Mouse (Mus musculus) spleen, adult 2 months (tissue): Measurements from ENCODE around the gene Pigb. TPM values are rescaled to one million over a fixed set of nuclear protein-coding genes. Genes with fewer than 3 reads are reported as not detected.

Experiments used
- DNase-seq, 2 experiments: peaks; one replicate each; pipeline versions ENCODE4 v3.0.0 to v3.0.0-alpha.2; 2012 to 2021; ENCODE audit warnings: low spot score in 2 of 2, low read depth in 1 of 2
- H3K27ac ChIP-seq: fragments of 200-500 bp; 2 replicates; pipeline ENCODE4 v1.5.1; 2012; ENCODE audit warnings: low read length, inconsistent platforms; ENCODE audit not compliant: insufficient read depth
- H3K27me3 ChIP-seq: fragments of 200-500 bp; 2 replicates; pipeline ENCODE4 v1.6.1; 2012; ENCODE audit warnings: mild to moderate bottlenecking, moderate library complexity, low read length, inconsistent platforms; ENCODE audit not compliant: control insufficient read depth, insufficient read depth
- H3K36me3 ChIP-seq: fragments of 200-500 bp; 2 replicates; pipeline ENCODE4 v1.6.1; 2012; ENCODE audit warnings: mild to moderate bottlenecking, low read length, inconsistent platforms; ENCODE audit not compliant: control insufficient read depth, insufficient read depth
- H3K4me1 ChIP-seq: fragments of 200-500 bp; 2 replicates; pipeline ENCODE4 v1.6.1; 2011; ENCODE audit warnings: inconsistent platforms; ENCODE audit not compliant: control insufficient read depth, insufficient read depth, insufficient read length
- H3K4me3 ChIP-seq: fragments of 200-500 bp; 2 replicates; pipeline ENCODE4 v1.5.1; 2011; ENCODE audit warnings: mild to moderate bottlenecking, inconsistent platforms; ENCODE audit not compliant: insufficient read depth, insufficient read length; ENCODE audit errors: extremely low read depth
- CTCF ChIP-seq: fragments of 200-500 bp; IDR thresholded peaks from 2 replicates; pipeline ENCODE4 v1.5.1; 2011; ENCODE audit warnings: mild to moderate bottlenecking, inconsistent platforms; ENCODE audit not compliant: insufficient read depth, insufficient read length, insufficient replicate concordance; ENCODE audit errors: extremely low read depth
- POLR2A ChIP-seq: fragments of 200-500 bp; IDR thresholded peaks from 2 replicates; pipeline ENCODE4 v1.6.1; 2011; ENCODE audit warnings: low read depth, low read length, inconsistent platforms
- WGBS: fragments of 180-500 bp; shearing (Covaris S2); methylation state at CpG from one replicate; pipeline ENCODE4 v1.1.7; 2018; 5-methylcytosine and 5-hydroxymethylcytosine counted together
- polyA plus RNA-seq: library from polyadenylated mRNA; depleted of rRNA; stranded (reverse); fragments of >200 nt; gene quantifications from 2 replicates; pipeline ENCODE4 v1.2.3, GENCODE M21; 2012

Gene Pigb
- polyA plus RNA-seq, 1 experiment, result 6.8 TPM

DNA sequence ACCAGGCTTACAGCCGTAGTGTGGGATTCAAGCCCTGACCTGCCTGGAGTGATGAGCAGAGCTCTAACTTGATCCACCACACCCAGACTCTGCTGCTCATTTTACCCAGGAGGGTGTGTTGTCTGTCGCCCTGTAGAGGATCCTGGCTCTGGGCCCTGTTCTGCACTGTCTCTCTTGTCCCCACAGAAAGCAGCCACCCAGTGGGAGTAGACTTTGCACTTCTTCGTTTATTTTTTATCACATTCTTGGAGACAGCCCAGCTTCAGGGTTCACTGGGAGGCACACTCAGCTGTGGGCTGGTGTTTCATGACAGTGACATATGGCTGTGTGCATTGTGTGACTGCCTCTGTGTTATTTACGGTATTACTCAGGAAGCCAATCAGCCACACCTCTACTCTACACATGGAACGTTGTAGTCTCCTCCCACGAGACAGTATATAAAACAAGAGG is 28.1 kb upstream of the Pigb start:
- no peak for DNase-seq
- Histone ChIP-seq H3K27me3 (no peaks in the 10 kb centered on the region), H3K4me3 (no peak overlapping the region), H3K4me1 (no peaks in the 10 kb centered on the region; the same call in 1 of the 2 replicates), H3K27ac (no peak overlapping the region), H3K36me3 (no peaks in the 10 kb centered on the region)
- TF ChIP-seq CTCF (no peak), POLR2A (no peak)
- WGBS, result 39% methylated on average over 6 of the region's 6 CpGs

DNA sequence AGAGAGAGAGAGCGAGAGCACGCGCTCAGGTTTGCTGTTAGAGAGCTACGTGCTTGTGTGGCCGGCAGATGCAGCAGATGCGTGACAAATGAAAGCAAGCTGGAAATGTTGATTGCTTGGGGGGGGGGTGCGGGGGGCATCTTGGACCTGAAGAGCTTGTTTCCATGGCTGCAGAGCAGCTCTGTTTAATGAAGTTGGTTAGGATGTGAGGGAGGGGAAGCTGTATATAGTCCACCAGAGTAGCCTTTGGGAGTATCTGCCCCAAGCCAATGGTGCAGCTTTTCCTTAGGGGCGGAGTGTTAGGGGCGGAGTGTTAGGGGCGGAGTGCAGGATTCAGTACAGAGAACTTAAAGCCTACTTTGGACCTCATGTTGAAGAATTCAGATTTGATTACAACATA is 26.9 kb upstream of the Pigb start:
- Histone ChIP-seq H3K4me1 (no peaks in the 10 kb centered on the region), H3K36me3 (no peaks in the 10 kb centered on the region), H3K27me3 (no peaks in the 10 kb centered on the region), H3K4me3 (no peak overlapping the region), H3K27ac (no peak overlapping the region)
- TF ChIP-seq CTCF (no peak), POLR2A (no peak)
- DNase-seq, result no peak
- 87% methylated on average over 10 of the region's 10 CpGs for WGBS

DNA sequence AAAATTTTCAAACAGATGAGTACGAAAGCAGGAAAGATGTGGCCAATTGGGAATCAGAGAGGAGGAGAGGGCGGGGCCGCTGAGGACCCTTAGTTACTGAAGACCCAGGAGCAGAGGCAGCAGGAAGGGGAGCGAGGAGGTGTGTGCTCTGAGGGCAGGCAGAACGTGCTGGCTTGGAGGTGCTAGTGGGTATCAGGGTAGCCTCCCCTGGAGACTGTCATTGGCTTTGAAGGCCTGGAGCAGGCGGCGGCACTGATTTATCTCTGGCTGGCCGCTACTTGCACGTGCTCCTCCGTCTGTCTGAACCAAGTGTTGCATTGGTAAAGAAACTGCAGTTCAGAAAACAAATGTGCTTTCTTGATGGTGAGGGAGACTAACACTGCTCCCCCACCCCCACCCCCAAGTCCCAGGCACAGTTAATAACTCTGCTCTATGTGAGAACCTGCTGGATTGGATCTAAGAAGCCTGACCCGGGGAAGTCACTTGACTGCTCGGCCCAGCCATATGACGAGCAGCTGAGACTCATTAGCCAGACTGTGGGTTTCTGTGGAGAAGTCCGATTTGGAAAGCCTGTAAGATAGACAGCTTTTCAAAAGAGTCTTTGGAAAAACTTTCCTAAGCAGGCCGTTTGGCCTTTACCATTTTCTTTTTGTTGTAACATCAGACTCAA is 23.6 kb upstream of the Pigb start:
- no peak for TF ChIP-seq CTCF
- TF ChIP-seq POLR2A, result no peak
- H3K4me3 ChIP-seq, result no peak overlapping the region
- H3K27ac ChIP-seq, result no peak overlapping the region
- H3K36me3 ChIP-seq, result no peaks in the 10 kb centered on the region
- H3K27me3 ChIP-seq, result no peaks in the 10 kb centered on the region
- no peaks in the 10 kb centered on the region for H3K4me1 ChIP-seq
- DNase-seq, result no peak
- 85% methylated on average over 15 of the region's 15 CpGs for WGBS

DNA sequence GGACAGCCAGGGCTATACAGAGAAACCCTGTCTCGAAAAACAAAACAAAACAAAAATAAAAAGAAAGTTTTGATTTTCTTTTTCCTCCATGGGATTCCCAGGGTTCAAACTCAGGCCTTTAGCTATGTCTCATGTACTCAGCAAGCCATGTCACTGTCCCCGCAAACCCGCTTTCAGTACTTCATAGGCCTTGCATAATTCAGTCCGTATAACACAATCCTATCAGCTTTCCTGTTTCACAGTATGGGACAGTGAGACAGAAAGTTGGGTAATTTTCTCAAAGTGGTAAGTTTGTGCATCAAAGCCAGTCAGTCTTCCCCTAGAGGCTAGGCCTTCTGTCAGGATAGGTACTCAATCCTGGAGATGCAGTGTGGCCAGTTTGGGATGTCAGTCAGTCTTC is 19.0 kb upstream of the Pigb start:
- no peak for DNase-seq
- Histone ChIP-seq H3K27ac (no peak overlapping the region), H3K4me1 (no peaks in the 10 kb centered on the region; the same call in 1 of the 2 replicates), H3K36me3 (no peaks in the 10 kb centered on the region), H3K27me3 (no peaks in the 10 kb centered on the region), H3K4me3 (no peak overlapping the region)
- 95% methylated on average over 4 of the region's 4 CpGs for WGBS
- no peak for TF ChIP-seq CTCF

DNA sequence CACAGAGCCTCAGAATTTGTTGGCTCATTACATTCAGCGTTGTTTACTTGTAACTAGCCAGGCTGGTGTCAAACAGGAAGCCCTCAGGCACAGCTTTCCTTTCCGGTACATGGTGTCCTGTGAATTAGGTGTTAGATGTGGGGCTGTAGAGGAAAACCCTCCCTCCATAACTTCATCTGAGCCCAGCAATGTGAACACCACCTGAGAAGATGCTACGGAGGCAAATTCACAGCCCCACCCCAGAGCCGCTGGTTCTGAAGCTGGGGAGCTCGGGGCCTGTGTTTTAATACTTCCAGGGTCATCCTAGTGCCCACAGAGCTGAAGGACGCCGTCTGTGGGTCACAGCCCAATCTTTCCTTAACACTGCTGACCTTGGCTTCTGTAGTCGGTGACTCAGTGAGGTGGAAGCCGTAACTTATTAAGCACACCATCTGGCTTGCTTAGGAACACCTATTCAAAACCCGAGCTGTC is 15.3 kb upstream of the Pigb start:
- no peak for TF ChIP-seq POLR2A
- no peak for TF ChIP-seq CTCF
- Histone ChIP-seq H3K4me1 (no peaks in the 10 kb centered on the region; the same call in 1 of the 2 replicates), H3K36me3 (no peaks in the 10 kb centered on the region; the same call in 1 of the 2 replicates), H3K27ac (peak overlapping the region; percentile 47; the same call in 1 of the 2 replicates), H3K27me3 (no peaks in the 10 kb centered on the region), H3K4me3 (no peak overlapping the region)
- DNase-seq, result no peak
- 71% methylated on average over 10 of the region's 10 CpGs for WGBS

DNA sequence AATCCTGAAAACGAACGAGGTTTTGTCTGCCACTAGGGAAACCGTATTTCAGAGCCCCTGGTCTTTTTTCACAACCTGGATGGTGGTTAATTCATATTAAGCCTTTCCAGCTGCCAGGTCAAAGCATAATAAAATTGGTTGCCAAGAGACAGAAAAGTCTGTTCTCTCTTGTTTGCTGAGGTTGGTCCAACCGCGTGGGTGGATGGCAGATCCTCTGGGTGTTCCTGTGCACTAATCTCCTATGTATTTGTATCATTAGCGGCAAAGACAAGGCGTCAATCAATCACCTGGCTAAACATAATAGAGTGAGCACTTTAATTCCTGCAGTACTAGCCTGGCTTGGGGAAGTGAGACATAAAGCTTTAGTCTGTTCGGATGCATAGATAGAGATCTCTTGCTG is 10.4 kb upstream of the Pigb start:
- peaks cover 2% of the 10 kb centered on the region; the same call in 1 of the 2 replicates for H3K4me1 ChIP-seq
- 63% methylated on average over 8 of the region's 8 CpGs for WGBS
- no peaks in the 10 kb centered on the region; the same call in 1 of the 2 replicates for H3K36me3 ChIP-seq

DNA sequence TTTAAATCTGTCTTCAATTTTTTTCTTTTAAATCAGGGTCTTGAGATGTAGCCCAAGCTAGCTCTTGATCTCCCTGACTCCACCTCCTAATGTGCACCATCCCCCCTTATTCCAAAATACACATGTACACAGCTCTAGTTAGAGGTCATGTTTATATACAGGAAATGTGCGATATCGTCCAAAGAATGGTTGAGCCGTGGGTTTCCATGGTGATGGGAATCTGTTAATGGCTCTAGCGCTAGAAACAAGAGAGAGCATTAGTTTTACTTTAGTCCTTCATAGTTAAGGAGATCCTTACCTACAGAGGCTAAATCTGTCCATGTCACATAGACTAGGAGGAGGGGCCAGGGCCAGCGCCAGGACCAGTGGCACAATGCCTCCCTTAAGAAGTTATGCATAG is 9.7 kb upstream of the Pigb start:
- no peak for TF ChIP-seq CTCF
- TF ChIP-seq POLR2A, result no peak
- H3K27ac ChIP-seq, result no peak overlapping the region
- no peaks in the 10 kb centered on the region; the same call in 1 of the 2 replicates for H3K36me3 ChIP-seq
- H3K4me3 ChIP-seq, result no peak overlapping the region
- no peak for DNase-seq
- H3K4me1 ChIP-seq, result peaks cover 6% of the 10 kb centered on the region; the same call in 1 of the 2 replicates
- H3K27me3 ChIP-seq, result no peaks in the 10 kb centered on the region
- 91% methylated on average over 5 of the region's 5 CpGs for WGBS

More for the DNA sequence above, 10.4 kb upstream of the Pigb start:
- DNase-seq, result no peak
- Histone ChIP-seq H3K4me3 (no peak overlapping the region), H3K27ac (no peak overlapping the region), H3K27me3 (no peaks in the 10 kb centered on the region)
- no peak for TF ChIP-seq POLR2A
- no peak for TF ChIP-seq CTCF
